ENCODE assay signal across 8 mouse cellular contexts in genomic region chr7:101328621-101329158, GRCm38 (mm10). TPM values are rescaled to one million over a fixed set of nuclear protein-coding genes. Genes with fewer than 3 reads are reported as not detected.
DNase-seq lines count a peak whose midpoint lies in the region; ATAC-seq lines count a peak whose summit lies in the region.

No protein-coding gene starts in this region.

- ATAC-seq in limb, embryonic 15.5 days (ENCODE audit: insufficient number of reproducible peaks, low FRiP score, low TSS enrichment, low read depth): peak; percentile 45; the same call in 1 of the 2 replicates
- ATAC-seq in hindbrain, embryonic 12.5 days (ENCODE audit: low FRiP score): no peak

- H3K36me3 ChIP-seq in limb, embryonic 15.5 days: 0 out of 2 replicates have a peak, but pooled peaks cover 8% of the 10 kb centered on the region
- no peaks in the 10 kb centered on the region for H3K36me3 ChIP-seq in limb, embryonic 10.5 days
- H3K36me3 ChIP-seq in hindbrain, embryonic 12.5 days: no peaks in the 10 kb centered on the region

- no peak overlapping the region for H3K27ac ChIP-seq in limb, embryonic 15.5 days
- no peak overlapping the region for H3K27ac ChIP-seq in limb, embryonic 10.5 days
- H3K27ac ChIP-seq in hindbrain, embryonic 12.5 days: peak overlapping the region; percentile 53; the same call in 1 of the 2 replicates

- no peak overlapping the region for H3K4me3 ChIP-seq in limb, embryonic 15.5 days
- H3K4me3 ChIP-seq in limb, embryonic 10.5 days: no peak overlapping the region
- H3K4me3 ChIP-seq in hindbrain, embryonic 12.5 days: no peak overlapping the region

- no peak for DNase-seq in limb, embryonic 10.5 days (ENCODE audit: low spot score)
- DNase-seq in cerebellum, adult 9-10 months: peak; percentile 78
- DNase-seq in left cerebral cortex, postnatal 4 days: peak; percentile 66
- no peak for DNase-seq in lung, adult 18-20 months
- no peak for DNase-seq in kidney, postnatal 4 days
- no peak for DNase-seq in testis, postnatal 14 days (ENCODE audit: low spot score)

- whole genome bisulfite sequencing in limb, embryonic 15.5 days: 67% methylated on average over 4 of the region's 4 CpGs
- 72% methylated on average over 4 of the region's 4 CpGs for WGBS in limb, embryonic 10.5 days
- 77% methylated on average over 4 of the region's 4 CpGs for WGBS in hindbrain, embryonic 12.5 days

- H3K27me3 ChIP-seq in limb, embryonic 15.5 days: no peaks in the 10 kb centered on the region
- H3K27me3 ChIP-seq in limb, embryonic 10.5 days (ENCODE audit: low read depth, poor library complexity, severe bottlenecking): peaks cover 4% of the 10 kb centered on the region; the same call in 1 of the 2 replicates
- no peaks in the 10 kb centered on the region for H3K27me3 ChIP-seq in hindbrain, embryonic 12.5 days

- H3K9ac ChIP-seq in limb, embryonic 15.5 days: no peak overlapping the region
- no peak overlapping the region for H3K9ac ChIP-seq in hindbrain, embryonic 12.5 days

- no peak overlapping the region for H3K4me2 ChIP-seq in limb, embryonic 15.5 days
- no peak overlapping the region for H3K4me2 ChIP-seq in hindbrain, embryonic 12.5 days (replicated peaks)

- intact Hi-C loops in left cerebral cortex, postnatal 4 days (cut with DNase I): no loop called here

- H3K9me3 ChIP-seq in limb, embryonic 15.5 days: no peaks in the 10 kb centered on the region
- H3K9me3 ChIP-seq in limb, embryonic 10.5 days (replicated peaks): no peaks in the 10 kb centered on the region
- H3K9me3 ChIP-seq in hindbrain, embryonic 12.5 days (replicated peaks): no peaks in the 10 kb centered on the region

- H3K4me1 ChIP-seq in limb, embryonic 15.5 days: peaks cover 24% of the 10 kb centered on the region
- no peaks in the 10 kb centered on the region for H3K4me1 ChIP-seq in limb, embryonic 10.5 days
- H3K4me1 ChIP-seq in hindbrain, embryonic 12.5 days: peaks cover 18% of the 10 kb centered on the region

RNA-seq across cellular contexts. Expression of gene Stard10, which starts 11.8 kb away (rescaled TPM):
- polyA plus RNA-seq in limb, embryonic 15.5 days (2015; fragmentation: Nextera tagmentation; extraction: Ambion mirVana): 27.7 and 30.0 TPM in 2 replicates
- 10.1 and 11.7 TPM in 2 replicates for polyA plus RNA-seq in limb, embryonic 10.5 days (2016; fragmentation: Nextera tagmentation; extraction: Ambion mirVana)
- polyA plus RNA-seq in hindbrain, embryonic 12.5 days (2016; fragmentation: Nextera tagmentation; extraction: Ambion mirVana): 10.6 and 11.5 TPM in 2 replicates
- total RNA-seq in left cerebral cortex, postnatal 4 days (2021): 10 to 100 TPM; 13.2 to 14.6 TPM

RNA-seq across cellular contexts. Expression of gene Arap1, which starts 19.2 kb away (rescaled TPM):
- 85.0 and 85.6 TPM in 2 replicates for polyA plus RNA-seq in limb, embryonic 15.5 days (2015; fragmentation: Nextera tagmentation; extraction: Ambion mirVana)
- polyA plus RNA-seq in limb, embryonic 10.5 days (2016; fragmentation: Nextera tagmentation; extraction: Ambion mirVana): 13.1 and 20.5 TPM in 2 replicates
- 17.2 and 26.9 TPM in 2 replicates for polyA plus RNA-seq in hindbrain, embryonic 12.5 days (2016; fragmentation: Nextera tagmentation; extraction: Ambion mirVana)
- 10 to 100 TPM; 21.1 to 21.9 TPM for total RNA-seq in left cerebral cortex, postnatal 4 days (2021)

RNA-seq across cellular contexts. Expression of gene Atg16l2, which starts 26.6 kb away (rescaled TPM):
- polyA plus RNA-seq in limb, embryonic 15.5 days (2015; fragmentation: Nextera tagmentation; extraction: Ambion mirVana): 17.1 and 19.4 TPM in 2 replicates
- 19.6 and 23.0 TPM in 2 replicates for polyA plus RNA-seq in limb, embryonic 10.5 days (2016; fragmentation: Nextera tagmentation; extraction: Ambion mirVana)
- 14.7 and 18.3 TPM in 2 replicates for polyA plus RNA-seq in hindbrain, embryonic 12.5 days (2016; fragmentation: Nextera tagmentation; extraction: Ambion mirVana)
- total RNA-seq in left cerebral cortex, postnatal 4 days (2021): 10 to 100 TPM; 34.2 to 36.0 TPM

Comparison
In these comparisons a context has a peak if more than half of its experiments do, and no peak if none do; other contexts are left out.
1. DNase-seq: peak in cerebellum, adult 9-10 months (single experiment) and left cerebral cortex, postnatal 4 days (single experiment); none in limb, embryonic 10.5 days (single experiment), lung, adult 18-20 months (0 of 2), kidney, postnatal 4 days (0 of 2) and testis, postnatal 14 days (single experiment).